Mouse (Mus musculus): Measurements from ENCODE around the gene Ces4a. TPM values are rescaled to one million over a fixed set of nuclear protein-coding genes. Genes with fewer than 3 reads are reported as not detected.
"Not testable (repeated sequence)": the region's sequence is repeated elsewhere in the genome, so short reads cannot be mapped to it uniquely, and the experiment has no call there.

Gene Ces4a
- polyA plus RNA-seq (2015; fragmentation: Nextera tagmentation; extraction: Ambion mirVana): not detected in 2 replicates

DNA sequence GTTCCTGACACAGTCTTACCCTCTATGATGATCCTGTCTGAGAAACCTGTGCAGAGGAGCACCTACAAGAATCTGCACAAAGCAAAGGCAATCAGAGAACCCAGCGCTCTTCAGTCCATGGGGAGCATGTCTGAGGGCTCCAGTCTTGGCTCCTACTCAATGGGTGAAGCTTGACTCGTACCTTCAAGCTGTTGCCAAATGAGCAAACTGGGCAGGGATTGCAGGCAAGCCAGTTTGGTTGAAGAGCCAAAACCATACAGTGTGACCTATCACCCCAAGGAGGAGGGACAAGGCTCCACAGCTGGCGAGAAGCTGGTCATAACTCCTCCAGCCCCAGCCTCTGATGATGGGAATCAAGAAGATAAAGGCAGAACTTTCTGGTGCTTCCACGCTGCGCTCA is at the start of gene Ces4a:
Gene Ces4a, plus strand, starts transcription at position 292 of the 400 bp plus-strand sequence.
- no peak within 1 kb of the TSS for H3K4me2 ChIP-seq (ENCODE audit: low read depth, low read length)
- H3K4me1 ChIP-seq (ENCODE audit: control insufficient read depth, insufficient read depth, low read length): no peaks in the 10 kb centered on the region
- no peak within 1 kb of the TSS for H3K27ac ChIP-seq (ENCODE audit: low read length)
- H3K9ac ChIP-seq (ENCODE audit: low read depth, low read length): no peak within 1 kb of the TSS
- no peak within 1 kb of the TSS for H3K4me3 ChIP-seq (ENCODE audit: low read length)
- ATAC-seq: no peak
- H3K27me3 ChIP-seq (replicated peaks; ENCODE audit: control insufficient read depth, insufficient read depth, low read length): no peaks in the 10 kb centered on the region
- no peaks in the 10 kb centered on the region for H3K36me3 ChIP-seq (ENCODE audit: control insufficient read depth, insufficient read depth, low read length)
- no peaks in the 10 kb centered on the region for H3K9me3 ChIP-seq (ENCODE audit: control insufficient read depth, low read length)
- 83% methylated on average over 5 of the region's 5 CpGs for WGBS

DNA sequence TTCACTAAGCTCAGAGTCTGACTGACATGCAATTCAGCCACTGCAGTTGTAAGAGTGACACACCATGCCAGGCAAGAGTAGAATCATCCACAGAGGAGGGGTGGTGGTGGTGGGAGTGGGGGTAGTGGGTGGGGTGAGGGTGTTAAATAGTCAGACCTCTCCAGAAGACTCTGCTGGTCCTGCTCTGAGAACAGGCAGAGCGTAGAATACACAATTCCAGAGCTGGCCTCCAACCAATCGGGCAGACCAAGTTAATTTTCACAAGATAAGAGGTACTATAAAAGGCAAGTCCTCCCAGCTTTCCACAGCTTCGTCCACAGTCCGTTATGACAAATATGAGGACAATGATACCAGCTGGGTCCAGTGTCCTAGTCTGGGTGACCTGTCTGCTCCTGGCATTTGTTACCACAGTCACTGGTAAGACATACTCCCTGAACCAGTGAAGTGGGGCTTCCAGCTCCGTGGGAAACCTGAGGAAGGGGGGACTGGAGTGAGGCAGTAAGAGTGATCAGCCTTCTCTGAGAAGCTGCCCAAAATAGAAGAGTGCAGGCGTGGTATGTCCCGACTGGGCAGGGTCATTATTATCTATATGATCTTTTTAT is 48.0 kb upstream of the Ces4a start, which contains the start of gene Ces3b:
Gene Ces3b, plus strand, starts transcription at position 305 of the 602 bp plus-strand sequence.
- H3K27ac ChIP-seq (ENCODE audit: low read length): no peak within 1 kb of the TSS
- H3K9ac ChIP-seq (ENCODE audit: low read depth, low read length): no peak within 1 kb of the TSS
- WGBS: 49% methylated on average over 7 of the region's 7 CpGs
- no peaks in the 10 kb centered on the region for H3K27me3 ChIP-seq (replicated peaks; ENCODE audit: control insufficient read depth, insufficient read depth, low read length)
- H3K36me3 ChIP-seq (ENCODE audit: control insufficient read depth, insufficient read depth, low read length): no peaks in the 10 kb centered on the region
- ATAC-seq: no peak
- no peak within 1 kb of the TSS for H3K4me3 ChIP-seq (ENCODE audit: low read length)
- no peaks in the 10 kb centered on the region for H3K9me3 ChIP-seq (ENCODE audit: control insufficient read depth, low read length)
- no peaks in the 10 kb centered on the region for H3K4me1 ChIP-seq (ENCODE audit: control insufficient read depth, insufficient read depth, low read length)
- no peak within 1 kb of the TSS for H3K4me2 ChIP-seq (ENCODE audit: low read depth, low read length)

DNA sequence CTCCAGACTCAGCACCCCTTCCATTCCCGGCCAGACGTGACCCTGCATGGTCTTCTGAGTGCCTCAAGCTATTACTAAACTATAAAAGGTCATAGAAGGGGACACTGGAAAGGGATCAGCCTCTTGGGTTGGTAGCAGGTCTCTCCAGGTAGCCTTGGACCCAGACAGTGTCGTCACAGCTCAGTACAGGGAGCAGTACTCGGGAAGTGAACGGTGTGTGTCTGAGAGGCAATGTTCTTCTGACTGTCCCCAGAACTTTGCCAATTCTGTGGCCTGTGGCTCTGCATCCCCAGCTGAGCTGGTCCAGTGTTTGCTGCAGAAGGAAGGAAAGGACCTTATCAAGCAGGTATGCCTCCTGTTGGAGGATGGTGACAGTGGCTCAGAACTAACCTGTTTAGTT is 43.4 kb upstream of the Ces4a start:
- not testable (repeated sequence) for H3K27ac ChIP-seq (ENCODE audit: low read length); H3K36me3 ChIP-seq (ENCODE audit: control insufficient read depth, insufficient read depth, low read length); H3K4me2 ChIP-seq (ENCODE audit: low read depth, low read length); H3K4me3 ChIP-seq (ENCODE audit: low read length); H3K27me3 ChIP-seq (replicated peaks; ENCODE audit: control insufficient read depth, insufficient read depth, low read length); ATAC-seq; H3K9ac ChIP-seq (ENCODE audit: low read depth, low read length); H3K9me3 ChIP-seq (ENCODE audit: control insufficient read depth, low read length); H3K4me1 ChIP-seq (ENCODE audit: control insufficient read depth, insufficient read depth, low read length)
- 82% methylated on average over 3 of the region's 5 CpGs for WGBS

DNA sequence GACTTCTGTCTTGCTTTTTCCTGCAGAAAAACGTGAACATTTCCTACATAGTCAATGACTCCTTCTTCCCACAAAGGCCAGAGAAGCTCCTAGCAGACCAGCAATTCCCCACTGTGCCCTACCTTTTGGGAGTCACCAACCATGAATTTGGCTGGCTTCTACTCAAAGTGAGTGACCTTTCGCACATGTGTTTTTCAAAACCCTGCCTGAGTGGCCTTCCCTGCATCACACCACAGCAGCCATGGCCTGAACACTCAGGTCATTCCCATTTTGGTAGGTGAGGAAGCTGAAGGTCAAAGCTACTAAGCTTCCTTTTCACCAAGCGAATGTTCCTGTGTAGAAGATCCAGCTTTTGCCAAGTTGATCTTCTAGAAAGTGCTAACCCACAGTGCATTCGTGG is 43.0 kb upstream of the Ces4a start:
- ATAC-seq: no peak
- H3K4me2 ChIP-seq (ENCODE audit: low read depth, low read length): no peak overlapping the region
- WGBS: 69% methylated on average over 4 of the region's 4 CpGs
- H3K9ac ChIP-seq (ENCODE audit: low read depth, low read length): no peak overlapping the region
- no peaks in the 10 kb centered on the region for H3K36me3 ChIP-seq (ENCODE audit: control insufficient read depth, insufficient read depth, low read length)
- H3K27me3 ChIP-seq (replicated peaks; ENCODE audit: control insufficient read depth, insufficient read depth, low read length): no peaks in the 10 kb centered on the region
- no peaks in the 10 kb centered on the region for H3K4me1 ChIP-seq (ENCODE audit: control insufficient read depth, insufficient read depth, low read length)
- H3K27ac ChIP-seq (ENCODE audit: low read length): no peak overlapping the region
- H3K9me3 ChIP-seq (ENCODE audit: control insufficient read depth, low read length): no peaks in the 10 kb centered on the region
- no peak overlapping the region for H3K4me3 ChIP-seq (ENCODE audit: low read length)

DNA sequence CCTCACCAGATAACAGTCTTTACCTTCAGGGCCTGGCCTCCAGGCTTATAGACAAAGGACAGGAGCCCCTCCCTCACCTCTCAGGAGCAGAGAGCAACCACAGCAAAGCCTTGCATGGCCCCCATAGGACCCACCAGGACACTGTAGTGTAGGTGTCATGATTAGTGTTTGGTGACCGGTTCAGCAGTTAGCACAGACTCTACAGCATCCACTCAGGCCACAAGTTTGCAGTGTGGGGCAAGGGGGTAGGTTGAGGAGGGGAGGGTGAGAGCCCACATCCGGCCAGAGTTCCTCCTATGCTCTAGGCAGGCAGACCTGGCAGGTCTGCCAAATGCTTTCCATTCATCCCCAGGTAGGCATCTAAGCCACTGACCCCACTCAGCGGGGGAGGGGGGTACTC is 37.6 kb upstream of the Ces4a start:
- H3K4me3 ChIP-seq (ENCODE audit: low read length): no peak overlapping the region
- H3K4me2 ChIP-seq (ENCODE audit: low read depth, low read length): no peak overlapping the region
- no peak overlapping the region for H3K27ac ChIP-seq (ENCODE audit: low read length)
- no peaks in the 10 kb centered on the region for H3K4me1 ChIP-seq (ENCODE audit: control insufficient read depth, insufficient read depth, low read length)
- no peak overlapping the region for H3K9ac ChIP-seq (ENCODE audit: low read depth, low read length)
- no peaks in the 10 kb centered on the region for H3K9me3 ChIP-seq (ENCODE audit: control insufficient read depth, low read length)
- ATAC-seq: no peak
- no peaks in the 10 kb centered on the region for H3K27me3 ChIP-seq (replicated peaks; ENCODE audit: control insufficient read depth, insufficient read depth, low read length)
- WGBS: 76% methylated on average over 3 of the region's 3 CpGs
- H3K36me3 ChIP-seq (ENCODE audit: control insufficient read depth, insufficient read depth, low read length): no peaks in the 10 kb centered on the region

DNA sequence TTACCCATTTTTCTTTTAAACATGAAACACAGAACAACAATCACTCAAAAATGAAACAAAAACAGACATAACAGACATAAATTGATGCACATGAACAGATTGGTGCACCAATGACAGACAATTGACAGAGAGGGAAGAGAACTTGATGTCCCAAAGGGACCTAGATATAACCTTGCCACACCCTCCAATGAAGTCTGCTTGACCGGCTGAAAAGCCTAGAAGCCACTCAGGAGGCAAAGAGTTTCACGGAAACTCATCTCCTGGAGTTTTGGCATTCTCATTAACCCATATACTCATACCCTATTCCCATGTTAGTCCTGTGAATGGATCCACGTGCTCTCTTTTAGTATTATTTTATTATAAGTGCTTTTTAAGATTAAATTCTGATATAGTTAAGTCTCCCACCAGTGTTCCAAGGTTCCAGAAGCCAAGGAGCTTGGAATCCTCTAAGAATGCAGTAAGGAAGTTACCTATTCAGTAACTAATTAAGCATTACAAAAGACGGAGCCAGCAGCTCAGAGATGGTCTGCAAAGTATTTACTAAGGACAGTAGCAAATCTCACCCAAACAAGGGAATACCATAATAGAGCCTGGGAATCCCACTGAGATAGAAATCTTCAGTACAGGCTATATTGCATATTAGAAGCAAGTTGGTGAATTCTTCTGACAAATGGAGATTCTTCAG is 29.4 kb upstream of the Ces4a start:
- WGBS: 74% methylated on average over 4 of the region's 4 CpGs
- not testable (repeated sequence) for H3K9ac ChIP-seq (ENCODE audit: low read depth, low read length); H3K4me3 ChIP-seq (ENCODE audit: low read length); H3K4me1 ChIP-seq (ENCODE audit: control insufficient read depth, insufficient read depth, low read length); H3K9me3 ChIP-seq (ENCODE audit: control insufficient read depth, low read length); H3K4me2 ChIP-seq (ENCODE audit: low read depth, low read length); H3K27me3 ChIP-seq (replicated peaks; ENCODE audit: control insufficient read depth, insufficient read depth, low read length); ATAC-seq; H3K36me3 ChIP-seq (ENCODE audit: control insufficient read depth, insufficient read depth, low read length); H3K27ac ChIP-seq (ENCODE audit: low read length)

DNA sequence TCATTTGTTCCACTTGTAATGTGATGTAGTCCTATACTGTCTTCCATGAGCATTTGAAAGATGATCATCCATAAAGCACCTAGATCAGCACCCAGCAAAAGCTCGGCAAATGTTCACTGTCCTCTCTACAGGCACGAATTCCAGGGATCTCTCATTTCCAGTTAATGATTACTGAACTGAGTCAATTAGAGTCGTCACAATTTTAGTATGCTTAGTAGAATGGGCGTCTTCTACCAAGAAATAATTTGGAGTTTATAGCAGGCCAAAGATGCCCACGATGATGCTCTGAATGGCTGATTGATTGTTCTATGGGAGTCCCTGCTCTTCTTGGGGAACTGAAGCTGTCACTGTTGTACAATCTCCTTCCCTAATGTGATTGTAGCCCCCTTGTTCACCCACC is 27.9 kb upstream of the Ces4a start:
- H3K4me1 ChIP-seq (ENCODE audit: control insufficient read depth, insufficient read depth, low read length); H3K9me3 ChIP-seq (ENCODE audit: control insufficient read depth, low read length); H3K4me2 ChIP-seq (ENCODE audit: low read depth, low read length); ATAC-seq; H3K27ac ChIP-seq (ENCODE audit: low read length); H3K27me3 ChIP-seq (replicated peaks; ENCODE audit: control insufficient read depth, insufficient read depth, low read length); H3K9ac ChIP-seq (ENCODE audit: low read depth, low read length); H3K4me3 ChIP-seq (ENCODE audit: low read length); H3K36me3 ChIP-seq (ENCODE audit: control insufficient read depth, insufficient read depth, low read length): not testable (repeated sequence)
- WGBS: 70% methylated on average over 5 of the region's 5 CpGs

DNA sequence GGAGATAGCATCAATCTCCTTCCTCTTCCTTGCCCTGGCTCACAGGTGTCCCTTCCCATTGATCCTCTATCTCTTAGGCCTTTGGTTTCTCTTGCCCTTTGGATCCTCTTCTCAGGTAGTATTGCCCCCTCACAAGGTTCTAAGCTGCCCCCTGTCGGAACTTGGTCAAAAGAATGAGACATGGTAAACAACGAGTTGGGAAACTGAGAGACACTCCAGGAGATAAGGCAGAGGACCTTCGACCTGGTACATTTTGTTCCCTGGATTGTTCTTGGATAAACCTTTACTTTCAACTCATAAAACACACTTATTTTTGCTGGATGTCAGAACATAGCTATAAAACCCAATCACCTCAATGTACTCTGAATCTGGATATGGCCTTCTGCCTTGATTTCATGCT is 27.4 kb upstream of the Ces4a start:
- no peaks in the 10 kb centered on the region for H3K4me1 ChIP-seq (ENCODE audit: control insufficient read depth, insufficient read depth, low read length)
- ATAC-seq: no peak
- WGBS: 75% methylated on average over 3 of the region's 3 CpGs
- H3K27ac ChIP-seq (ENCODE audit: low read length): no peak overlapping the region
- H3K4me3 ChIP-seq (ENCODE audit: low read length): no peak overlapping the region
- H3K27me3 ChIP-seq (replicated peaks; ENCODE audit: control insufficient read depth, insufficient read depth, low read length): no peaks in the 10 kb centered on the region
- H3K9ac ChIP-seq (ENCODE audit: low read depth, low read length): no peak overlapping the region
- no peaks in the 10 kb centered on the region for H3K36me3 ChIP-seq (ENCODE audit: control insufficient read depth, insufficient read depth, low read length)
- H3K4me2 ChIP-seq (ENCODE audit: low read depth, low read length): no peak overlapping the region
- H3K9me3 ChIP-seq (ENCODE audit: control insufficient read depth, low read length): no peaks in the 10 kb centered on the region

DNA sequence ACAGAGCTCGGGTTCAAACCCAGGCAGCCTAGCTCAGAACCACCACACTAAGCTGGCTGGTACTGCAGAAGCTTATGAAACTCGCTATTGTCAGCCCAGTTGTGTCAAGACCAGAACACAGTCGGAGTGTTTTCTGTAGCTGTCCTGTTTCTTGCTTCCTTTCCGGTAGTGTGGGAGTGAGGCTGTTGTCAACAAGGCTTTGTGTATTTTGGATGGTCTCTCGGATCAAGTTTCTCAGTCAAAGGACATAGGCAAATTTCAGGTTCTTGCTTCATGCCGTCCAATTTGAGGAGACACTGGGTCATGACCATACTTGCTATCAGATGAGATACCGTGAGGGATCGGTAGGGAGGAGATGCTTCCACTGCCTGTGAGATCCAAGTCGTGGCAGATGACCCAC is 1.7 kb upstream of the Ces4a start:
- H3K9me3 ChIP-seq (ENCODE audit: control insufficient read depth, low read length): no peaks in the 10 kb centered on the region
- H3K36me3 ChIP-seq (ENCODE audit: control insufficient read depth, insufficient read depth, low read length): no peaks in the 10 kb centered on the region
- H3K4me2 ChIP-seq (ENCODE audit: low read depth, low read length): no peak overlapping the region
- H3K9ac ChIP-seq (ENCODE audit: low read depth, low read length): no peak overlapping the region
- no peak overlapping the region for H3K4me3 ChIP-seq (ENCODE audit: low read length)
- no peaks in the 10 kb centered on the region for H3K4me1 ChIP-seq (ENCODE audit: control insufficient read depth, insufficient read depth, low read length)
- no peak for ATAC-seq
- no peaks in the 10 kb centered on the region for H3K27me3 ChIP-seq (replicated peaks; ENCODE audit: control insufficient read depth, insufficient read depth, low read length)
- no peak overlapping the region for H3K27ac ChIP-seq (ENCODE audit: low read length)
- 80% methylated on average over 9 of the region's 9 CpGs for WGBS

DNA sequence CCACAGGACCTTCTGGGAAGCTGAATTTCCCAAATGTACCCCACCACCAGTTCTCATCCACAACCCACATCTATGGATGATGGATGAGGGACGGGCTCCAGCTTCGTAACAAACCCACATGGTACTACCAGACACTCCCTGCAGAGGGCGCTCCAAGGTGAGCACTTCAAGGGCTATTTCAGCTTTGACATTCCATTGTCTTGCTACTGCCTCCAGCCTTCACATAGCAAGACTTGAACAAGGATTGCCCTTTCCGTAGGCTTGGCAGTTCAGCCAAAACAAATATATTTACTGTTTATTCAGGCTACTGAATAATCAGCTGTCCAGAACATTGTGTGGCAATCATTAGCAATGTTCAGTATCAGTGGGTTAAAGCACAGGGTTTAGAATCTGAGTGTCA is 6.8 kb downstream of the Ces4a start:
- no peaks in the 10 kb centered on the region for H3K27me3 ChIP-seq (replicated peaks; ENCODE audit: control insufficient read depth, insufficient read depth, low read length)
- H3K27ac ChIP-seq (ENCODE audit: low read length): no peak overlapping the region
- no peak overlapping the region for H3K4me3 ChIP-seq (ENCODE audit: low read length)
- no peak for ATAC-seq
- no peaks in the 10 kb centered on the region for H3K36me3 ChIP-seq (ENCODE audit: control insufficient read depth, insufficient read depth, low read length)
- H3K9me3 ChIP-seq (ENCODE audit: control insufficient read depth, low read length): no peaks in the 10 kb centered on the region
- 24% methylated on average over 4 of the region's 4 CpGs for WGBS
- H3K4me1 ChIP-seq (ENCODE audit: control insufficient read depth, insufficient read depth, low read length): no peaks in the 10 kb centered on the region
- H3K9ac ChIP-seq (ENCODE audit: low read depth, low read length): no peak overlapping the region
- H3K4me2 ChIP-seq (ENCODE audit: low read depth, low read length): no peak overlapping the region

Data from intestine, embryonic 16.5 days (tissue).